Mouse (Mus musculus) left cerebral cortex, postnatal 25 days (tissue): ENCODE data around the gene Fam57b. TPM values are rescaled to one million over a fixed set of nuclear protein-coding genes. Genes with fewer than 3 reads are reported as not detected.

Experiments
- DNase-seq, 2 experiments: peaks; one replicate each; pipeline ENCODE4 v3.0.0; 2022; ENCODE audit warnings: low spot score in 2 of 2, mixed read lengths in 1 of 2
- intact Hi-C: fragments of 180-260 bp; cut with DNase I; formaldehyde crosslinking; loops from one replicate; pipeline ENCODE4 v1.15.1; 2025
- total RNA-seq, 2 experiments: library from RNA; stranded (reverse); gene quantifications; 2 replicates each; pipeline ENCODE4 v1.2.3; 2021

Gene Fam57b
- total RNA-seq, 2 experiments from 2014 or later = 84.6 to 91.9 TPM

DNA sequence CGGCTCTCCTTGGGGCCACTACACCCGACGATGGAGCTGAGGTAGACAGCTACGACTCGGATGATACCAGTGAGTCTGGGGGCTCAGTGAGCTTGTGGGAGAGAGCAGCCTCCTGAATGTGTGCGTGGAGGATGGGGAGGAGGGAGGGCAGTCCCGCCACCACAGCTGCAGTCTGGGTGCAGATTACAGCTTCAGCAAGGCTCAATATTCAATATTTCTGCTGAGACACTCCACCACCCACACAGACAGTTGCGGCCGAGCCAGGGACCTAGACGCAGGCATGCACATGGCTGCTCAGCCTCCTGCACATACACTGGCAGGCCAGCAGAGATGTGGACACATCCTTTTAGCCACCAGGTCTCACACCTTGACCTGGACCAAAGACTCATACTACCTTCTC lies 51.3 kb downstream of the Fam57b start:
- intact Hi-C loops = no loop called here

DNA sequence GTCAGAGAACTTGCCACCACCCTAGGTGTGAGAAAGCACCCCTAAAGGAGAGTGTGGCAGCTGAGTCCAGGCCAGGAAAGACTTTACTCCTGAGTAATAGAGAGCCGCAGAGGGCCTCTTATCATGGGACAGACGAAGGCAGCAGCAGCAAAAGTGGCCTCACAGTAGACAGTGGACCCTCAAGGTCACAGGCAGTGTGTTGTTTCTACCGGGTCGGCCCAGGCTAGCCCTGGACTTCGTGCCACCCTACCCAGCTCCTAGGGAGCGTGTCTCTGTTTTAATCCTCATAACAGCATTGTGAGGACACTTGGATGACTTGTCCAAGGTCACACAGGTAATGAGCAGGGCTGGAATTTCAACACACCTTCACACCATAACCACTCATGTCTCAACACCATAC lies 52.7 kb downstream of the Fam57b start:
- DNase-seq = no peak
- intact Hi-C loops = no loop called here

More for the DNA sequence above, 51.3 kb downstream of the Fam57b start:
- DNase-seq = peak; percentile 63 to 71

DNA sequence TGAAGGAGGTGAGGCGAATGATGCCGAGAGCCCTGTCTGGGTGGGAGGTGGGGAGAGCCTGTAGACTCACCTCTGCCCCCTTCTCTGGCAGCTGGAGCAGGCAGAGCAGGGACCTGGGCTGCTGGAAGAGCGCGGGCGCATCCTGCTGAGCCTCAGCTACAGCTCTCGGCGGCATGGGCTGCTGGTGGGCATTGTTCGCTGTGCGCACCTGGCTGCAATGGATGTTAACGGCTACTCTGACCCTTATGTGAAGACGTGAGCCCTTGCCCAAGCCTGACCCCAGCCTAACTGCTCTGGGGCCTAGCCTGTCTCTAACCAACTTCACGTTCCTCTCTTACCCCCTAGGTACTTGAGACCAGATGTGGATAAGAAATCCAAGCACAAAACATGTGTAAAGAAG lies 53.7 kb downstream of the Fam57b start:
- intact Hi-C loops = no loop called here
- DNase-seq = no peak

DNA sequence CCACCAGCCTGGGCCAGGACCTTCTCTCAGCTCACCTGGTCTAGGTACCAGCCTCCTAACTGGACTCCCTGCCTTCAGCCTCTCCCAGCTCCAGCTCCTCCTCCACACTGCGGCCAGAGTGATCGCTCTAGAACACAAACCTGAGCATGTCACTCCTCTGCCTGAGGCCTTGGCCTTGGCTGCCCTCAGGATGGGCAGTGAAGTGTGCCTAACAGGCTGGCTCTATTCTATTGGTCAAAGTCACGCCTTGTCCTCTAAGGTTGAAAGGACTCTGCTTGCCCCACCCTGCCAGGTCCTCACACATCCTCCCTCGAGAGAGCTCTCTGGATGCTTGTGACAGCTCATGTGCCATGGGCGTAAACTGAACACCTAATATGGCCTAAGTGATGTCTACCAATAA lies 56.0 kb downstream of the Fam57b start:
- no peak for DNase-seq
- intact Hi-C loops = no loop called here

DNA sequence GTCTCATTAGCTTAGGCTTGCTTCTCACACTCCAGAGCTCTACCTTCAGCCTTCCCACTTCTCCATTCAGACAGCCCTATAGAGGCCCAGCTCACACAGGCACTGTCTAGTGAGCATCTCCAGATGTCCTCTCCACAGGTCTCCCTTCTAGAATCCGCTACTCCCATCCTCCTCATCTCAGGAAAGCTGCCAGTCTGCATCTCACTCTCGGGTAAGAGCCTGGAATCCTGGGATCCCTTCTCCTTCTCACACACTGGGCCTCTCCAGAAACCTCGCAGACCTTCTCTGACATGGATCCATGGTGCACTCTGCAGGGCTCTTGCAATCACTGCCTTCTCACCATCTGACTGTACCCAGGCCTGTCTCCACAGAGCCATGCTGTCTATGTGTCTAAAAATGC lies 58.2 kb downstream of the Fam57b start:
- intact Hi-C loops = no loop called here
- no peak for DNase-seq

- DNase-seq = no peak
- intact Hi-C loops = no loop called here
Observed at GRCm38 (mm10) chr7:126856741-126857420, 59.4 kb downstream of the Fam57b start.

- DNase-seq = no peak
- intact Hi-C loops = loop anchor here (2.0 kb wide), 1 partner anchor 36 kb away; no protein-coding TSS in a partner anchor
Observed at GRCm38 (mm10) chr7:126860987-126861386, 63.5 kb downstream of the Fam57b start.

DNA sequence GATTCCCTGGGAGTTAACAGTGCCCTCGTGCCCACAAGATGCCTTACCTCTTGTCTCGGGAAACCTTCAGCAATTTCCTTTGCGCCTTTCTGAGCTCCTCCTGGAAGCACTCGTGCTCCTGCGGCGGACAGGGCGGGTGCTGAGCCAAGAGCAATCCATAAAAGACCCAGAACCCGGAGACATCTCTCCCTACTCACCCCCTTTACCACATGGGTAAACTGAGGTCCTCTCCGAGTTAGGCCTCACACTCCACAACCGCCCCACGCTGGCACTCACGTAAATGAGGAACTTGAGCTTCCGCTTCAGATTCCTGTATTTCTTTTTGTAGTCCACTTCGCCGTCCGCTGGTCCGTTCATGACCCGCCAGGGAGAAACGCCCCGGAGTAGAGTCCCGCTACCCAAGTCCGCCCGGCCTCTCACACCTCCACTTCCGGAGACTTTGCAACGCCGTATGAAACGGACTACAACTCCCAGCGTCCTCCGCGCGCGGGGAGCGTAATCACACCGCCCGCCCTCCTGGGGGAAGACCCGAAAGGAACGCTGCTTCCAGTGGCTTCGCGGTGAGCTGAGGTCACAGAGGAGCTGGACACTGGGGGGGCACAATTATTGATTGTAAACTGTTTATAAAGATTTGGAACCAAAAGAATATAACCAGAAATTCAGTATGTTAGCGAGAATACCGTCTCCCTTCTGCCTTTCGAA lies 64.1 kb downstream of the Fam57b start, which contains the start of gene Hirip3:
Gene Hirip3, plus strand, starts transcription at position 544 of the 702 bp plus-strand sequence.
- intact Hi-C loops = loop anchor here (2.0 kb wide), 2 partner anchors 37 to 155 kb away; partner anchors contain the start of genes Pagr1a and Pagr1b
- DNase-seq = peak; percentile 94 to 97

GRCm38 (mm10) chr7:126862147-126862784 lies 64.8 kb downstream of the Fam57b start, which contains the start of gene Ino80e:
Gene Ino80e, minus strand, starts transcription at chr7:126862377.
- intact Hi-C loops = loop anchor here (2.0 kb wide), 1 partner anchor 155 kb away; the partner anchor contains the start of genes Pagr1a and Pagr1b
- DNase-seq = peak; percentile 94 to 97

DNA sequence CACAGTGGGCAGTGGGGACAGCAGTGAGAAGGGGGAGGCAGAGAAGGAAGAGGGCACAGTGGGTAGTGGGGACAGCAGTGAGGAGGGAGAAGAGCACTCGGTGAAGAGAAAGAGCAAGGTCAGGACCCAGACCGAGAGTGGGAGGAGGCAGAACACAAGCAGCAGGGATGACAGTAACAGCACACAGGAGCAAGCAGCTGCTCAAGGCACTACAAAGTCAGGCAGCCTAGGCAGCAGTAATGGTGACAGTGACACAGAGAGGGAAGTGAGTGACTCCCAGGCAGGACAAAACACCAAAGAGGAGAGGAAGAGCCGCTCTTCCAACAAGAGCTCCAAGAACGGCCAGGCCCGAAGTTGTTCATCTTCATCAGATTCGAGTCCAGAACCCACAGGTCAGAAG lies 66.3 kb downstream of the Fam57b start:
- no peak for DNase-seq
- intact Hi-C loops = loop anchor here (2.0 kb wide), 1 partner anchor 153 kb away; the partner anchor contains the start of genes Pagr1a and Pagr1b

DNA sequence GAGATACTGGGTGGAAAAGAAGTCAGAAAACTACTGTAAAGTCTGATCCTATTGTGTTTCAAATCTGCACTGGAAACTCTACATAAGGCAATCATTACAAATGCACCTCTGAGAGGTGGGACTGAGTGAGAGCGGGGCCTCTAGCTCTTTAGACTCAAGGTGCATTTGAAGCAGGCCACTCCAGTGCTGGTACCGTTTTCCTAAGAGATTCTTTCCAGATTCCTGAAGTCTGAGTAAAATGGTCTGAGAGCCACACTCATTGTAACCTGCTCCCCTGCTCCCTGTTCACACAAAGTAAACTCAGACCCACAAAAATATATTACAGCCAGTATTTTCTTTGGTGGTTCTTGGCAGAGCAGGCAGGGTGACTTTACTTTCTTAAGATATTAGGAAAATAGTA lies 70.1 kb downstream of the Fam57b start:
- DNase-seq = no peak
- intact Hi-C loops = no loop called here

DNA sequence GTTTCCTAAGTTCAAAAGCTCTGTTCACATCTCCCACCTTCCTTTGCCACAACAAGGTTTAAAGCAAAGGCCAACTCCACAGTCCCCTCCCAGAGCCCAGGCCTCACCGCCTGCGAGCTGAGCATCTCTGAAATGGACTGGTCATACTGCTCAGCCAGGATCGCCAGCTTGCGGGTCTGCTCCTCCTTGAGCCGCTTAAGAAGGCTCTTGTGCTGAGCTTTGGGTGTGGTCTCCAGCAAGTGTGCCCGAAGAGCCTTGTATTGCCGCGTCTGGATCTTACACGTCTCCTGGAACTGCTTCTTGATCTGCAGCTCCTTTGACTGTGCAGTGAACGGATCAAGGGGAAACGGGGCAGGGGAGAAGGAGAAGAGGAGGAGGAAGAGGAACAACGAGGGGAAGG lies 70.5 kb downstream of the Fam57b start:
- DNase-seq = no peak
- intact Hi-C loops = no loop called here

DNA sequence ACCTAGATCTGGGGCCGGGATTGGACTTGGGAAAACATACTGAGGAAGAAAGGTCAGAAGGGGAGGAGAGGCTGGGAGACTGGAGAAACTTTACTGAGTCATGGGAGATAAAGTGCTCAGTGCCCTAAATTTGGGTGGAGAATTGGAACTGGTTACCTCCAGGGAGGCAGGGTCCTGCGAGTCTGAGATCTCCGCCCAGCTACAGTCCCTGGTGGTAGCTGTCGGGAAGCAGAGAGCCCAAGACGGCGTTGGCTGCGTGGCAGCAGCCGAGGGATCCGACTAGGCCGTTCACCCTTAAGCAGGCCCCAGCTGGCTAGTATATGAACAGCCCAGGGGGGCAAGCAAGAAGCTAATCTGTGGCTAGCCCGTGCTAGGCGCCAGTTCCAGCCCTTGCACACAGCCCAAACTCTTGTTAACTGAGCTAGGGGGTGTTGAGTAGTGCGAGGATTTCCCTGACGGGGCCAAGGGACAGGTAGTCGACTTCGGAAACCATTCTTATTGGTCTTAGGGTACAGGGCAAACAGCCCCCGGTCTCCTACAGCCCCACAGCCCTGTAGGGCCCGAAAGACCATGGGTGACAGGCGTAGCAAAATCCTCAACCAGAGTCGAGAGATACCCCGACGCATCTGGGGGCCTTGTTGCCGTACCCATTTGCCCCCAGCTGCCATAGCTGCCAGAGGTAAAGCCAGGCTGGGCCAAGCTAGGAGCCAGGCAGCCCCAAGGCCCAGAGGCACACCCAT lies 72.5 kb downstream of the Fam57b start:
- intact Hi-C loops = no loop called here
- DNase-seq = no peak

DNA sequence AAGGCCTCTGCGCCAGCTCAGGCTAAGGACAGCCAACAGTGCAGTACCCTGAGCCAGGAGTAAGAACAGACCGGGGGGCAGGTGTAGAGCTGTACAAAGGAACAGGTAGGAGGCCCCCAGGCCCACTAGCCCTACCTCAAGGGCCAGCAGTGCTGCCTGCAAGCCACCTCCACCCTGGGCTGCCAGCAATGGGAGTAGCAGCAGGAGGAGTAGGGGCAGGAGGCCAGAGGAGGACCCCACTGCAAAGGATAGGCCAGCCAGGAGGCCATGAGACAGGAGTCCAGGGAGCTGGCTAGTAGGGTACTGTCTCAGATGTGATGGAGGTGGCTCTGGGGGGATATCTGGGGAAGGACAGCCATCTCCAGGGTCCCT lies 73.0 kb downstream of the Fam57b start:
- intact Hi-C loops = no loop called here
- DNase-seq = no peak

GRCm38 (mm10) chr7:126877239-126877638 lies 79.8 kb downstream of the Fam57b start:
- no peak for DNase-seq
- intact Hi-C loops = no loop called here

Other genes starting within 250 kb of the Fam57b start
- 100 to 1,000 TPM; 176 to 188 TPM for gene Eif3c, start 231.3 kb upstream of the Fam57b start, total RNA-seq
- under 1 TPM; 0.39 to 0.53 TPM for gene Apobr, start 212.7 kb upstream of the Fam57b start, total RNA-seq
- 10 to 100 TPM; 21.3 to 35.1 TPM for gene Cln3, start 211.9 kb upstream of the Fam57b start, total RNA-seq
- not detected for gene Il27, start 202.7 kb upstream of the Fam57b start, total RNA-seq
- gene Nupr1, start 166.8 kb upstream of the Fam57b start, total RNA-seq = 10 to 100 TPM; 15.7 to 22.1 TPM
- gene Sgf29, start 148.4 kb upstream of the Fam57b start, total RNA-seq = 10 to 100 TPM; 31.1 to 35.4 TPM
- 10 to 100 TPM; 11.7 to 19.3 TPM for gene Sult1a1, start 121.2 kb upstream of the Fam57b start, total RNA-seq
- 100 to 1,000 TPM in 1 of 2 experiments, 10 to 100 TPM in 1; 92.0 to 102 TPM for gene Bola2, start 102.3 kb upstream of the Fam57b start, total RNA-seq
- gene Slx1b, start 101.9 kb upstream of the Fam57b start, total RNA-seq = 10 to 100 TPM; 14.4 to 17.0 TPM
- 100 to 1,000 TPM; 163 to 167 TPM for gene Coro1a, start 89.9 kb upstream of the Fam57b start, total RNA-seq
- 100 to 1,000 TPM; 148 to 165 TPM for gene Mapk3, start 38.1 kb upstream of the Fam57b start, total RNA-seq
- 1 to 10 TPM; 1.8 to 2.1 TPM for gene Gdpd3, start 31.3 kb upstream of the Fam57b start, total RNA-seq
- 100 to 1,000 TPM; 311 to 316 TPM for gene Ypel3, start 20.7 kb upstream of the Fam57b start, total RNA-seq
- gene Tbx6, start 16.2 kb upstream of the Fam57b start, total RNA-seq = under 1 TPM in 1 of 2 experiments, not detected in 1; 0.87 TPM
- 10 to 100 TPM; 48.1 to 51.3 TPM for gene Ppp4c, start 5.2 kb upstream of the Fam57b start, total RNA-seq
- gene 4930451I11Rik, start 34.0 kb downstream of the Fam57b start, total RNA-seq = not detected
- gene Doc2a, start 49.7 kb downstream of the Fam57b start, total RNA-seq = 10 to 100 TPM; 47.8 to 57.6 TPM
- 10 to 100 TPM; 25.5 to 35.0 TPM for gene Hirip3, start 64.3 kb downstream of the Fam57b start, total RNA-seq
- gene Ino80e, start 64.7 kb downstream of the Fam57b start, total RNA-seq = 10 to 100 TPM; 44.9 to 49.9 TPM
- gene Taok2, start 87.0 kb downstream of the Fam57b start, total RNA-seq = 100 to 1,000 TPM; 149 to 154 TPM
- gene Tmem219, start 125.2 kb downstream of the Fam57b start, total RNA-seq = 10 to 100 TPM; 20.2 to 22.3 TPM
- gene Kctd13, start 131.2 kb downstream of the Fam57b start, total RNA-seq = 100 to 1,000 TPM; 139 TPM
- gene Asphd1, start 151.9 kb downstream of the Fam57b start, total RNA-seq = 10 to 100 TPM; 44.2 to 50.3 TPM
- 100 to 1,000 TPM; 400 to 404 TPM for gene Sez6l2, start 152.9 kb downstream of the Fam57b start, total RNA-seq
- gene Cdipt, start 178.2 kb downstream of the Fam57b start, total RNA-seq = 100 to 1,000 TPM; 194 to 197 TPM
- not detected for gene Cdiptos, start 178.4 kb downstream of the Fam57b start, total RNA-seq
- gene Mvp, start 217.0 kb downstream of the Fam57b start, total RNA-seq = 1 to 10 TPM; 5.2 to 6.7 TPM
- gene Pagr1b, start 218.8 kb downstream of the Fam57b start, total RNA-seq = 1 to 10 TPM in 1 of 2 experiments, under 1 TPM in 1; 0.66 to 2.3 TPM
- gene Pagr1a, start 219.7 kb downstream of the Fam57b start, total RNA-seq = 10 to 100 TPM; 22.5 to 23.9 TPM
- 10 to 100 TPM; 39.2 to 43.8 TPM for gene Gm42742, start 223.4 kb downstream of the Fam57b start, total RNA-seq
- 100 to 1,000 TPM; 191 to 195 TPM for gene Prrt2, start 223.5 kb downstream of the Fam57b start, total RNA-seq
- 100 to 1,000 TPM; 241 to 243 TPM for gene Maz, start 229.4 kb downstream of the Fam57b start, total RNA-seq
- gene Kif22, start 244.8 kb downstream of the Fam57b start, total RNA-seq = 1 to 10 TPM; 5.0 to 5.7 TPM